Mouse (Mus musculus): ENCODE data around the gene Psmd11. TPM values are rescaled to one million over a fixed set of nuclear protein-coding genes. Genes with fewer than 3 reads are reported as not detected.
"Not testable (repeated sequence)": the region's sequence is repeated elsewhere in the genome, so short reads cannot be mapped to it uniquely, and the experiment has no call there.

Psmd11 gene
- polyA plus RNA-seq, 1 experiment from 2014 or later = 256 TPM

DNA sequence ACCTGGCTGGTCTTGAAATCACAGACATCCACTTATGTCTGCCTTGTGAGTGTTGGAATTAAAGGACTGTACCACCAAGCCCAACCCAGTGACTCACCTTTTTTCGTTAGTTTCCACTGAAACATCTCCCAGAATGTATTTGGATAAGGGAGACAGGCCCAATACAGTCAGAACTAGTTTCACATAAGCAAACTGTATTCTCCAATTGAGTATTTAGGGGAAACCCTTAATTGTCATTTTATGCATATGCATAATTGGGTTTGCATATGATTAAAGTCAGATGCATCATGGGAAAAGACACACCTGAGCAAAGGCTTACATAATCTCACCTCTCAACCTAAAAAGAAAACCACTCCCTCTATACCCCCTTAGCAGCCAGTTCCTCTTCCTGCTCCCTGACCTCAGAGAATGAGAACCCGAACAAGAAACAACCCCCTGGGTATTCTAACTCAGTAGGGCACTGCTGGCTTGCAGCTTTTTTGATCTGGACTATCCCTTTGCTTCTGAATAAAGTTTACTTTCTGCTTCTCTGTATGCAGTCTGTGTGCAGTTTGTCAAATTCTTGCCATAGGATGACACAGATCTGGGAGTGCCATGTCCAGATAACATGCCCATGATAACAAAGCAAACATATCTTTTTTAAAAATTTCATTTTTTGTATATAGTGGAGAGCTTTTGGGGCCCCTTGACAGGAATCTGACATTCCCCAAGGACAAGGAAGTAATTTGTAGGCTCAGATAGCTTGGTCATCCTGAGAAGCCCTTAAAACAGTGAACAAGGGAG, 8.0 kb upstream of the Psmd11 start:
- Histone ChIP-seq H3K9ac (ENCODE audit: low read depth, low read length) (no peak overlapping the region), H3K27ac (ENCODE audit: low read depth, low read length) (no peak overlapping the region), H3K4me3 (ENCODE audit: low read depth, low read length) (no peak overlapping the region), H3K9me3 (ENCODE audit: control insufficient read depth, low read length) (no peaks in the 10 kb centered on the region), H3K4me2 (no peak overlapping the region), H3K4me1 (replicated peaks; ENCODE audit: control insufficient read depth, insufficient read depth, low read length) (peaks cover 2% of the 10 kb centered on the region; the same call in 1 of the 2 replicates), H3K36me3 (ENCODE audit: control insufficient read depth, insufficient read depth, low read length) (peaks cover 2% of the 10 kb centered on the region; the same call in 1 of the 2 replicates), H3K27me3 (replicated peaks; ENCODE audit: control insufficient read depth, insufficient read depth, low read length) (no peaks in the 10 kb centered on the region)
- 47% methylated on average over 2 of the region's 2 CpGs for WGBS
- no peak for ATAC-seq (replicated peaks; ENCODE audit: low FRiP score)
- no peak for DNase-seq (ENCODE audit: low spot score)

DNA sequence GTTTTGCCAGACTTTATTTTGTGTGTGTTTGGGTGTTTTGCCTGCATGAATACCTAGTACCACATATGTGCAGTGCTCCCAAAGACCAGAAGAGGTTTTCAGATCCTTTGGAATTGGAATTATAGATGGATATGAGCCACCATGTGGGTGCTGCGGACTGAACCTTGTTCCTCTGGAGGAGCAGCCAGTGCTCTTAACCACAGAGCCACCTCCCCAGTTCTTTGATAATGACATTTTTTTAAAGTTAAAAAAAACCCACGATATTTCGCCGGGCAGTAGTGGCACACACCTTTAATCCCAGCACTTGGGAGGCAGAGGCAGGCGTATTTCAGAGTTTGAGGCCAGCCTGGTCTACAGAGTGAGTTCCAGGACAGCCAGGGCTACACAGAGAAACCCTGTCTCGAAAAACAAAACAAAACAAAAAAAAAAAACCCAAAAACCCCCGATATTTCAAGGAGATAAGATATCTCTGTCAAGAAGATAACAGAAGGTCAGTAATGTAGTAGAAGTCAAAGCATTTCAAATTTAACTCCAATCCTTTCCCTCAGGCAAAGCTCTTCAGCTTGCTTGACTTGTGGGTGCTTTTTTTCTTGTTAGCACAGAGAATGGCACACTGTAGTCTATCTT, 6.9 kb upstream of the Psmd11 start:
- DNase-seq (ENCODE audit: low spot score) = no peak
- Histone ChIP-seq H3K4me3 (ENCODE audit: low read depth, low read length) (no peak overlapping the region), H3K9me3 (ENCODE audit: control insufficient read depth, low read length) (no peaks in the 10 kb centered on the region), H3K4me1 (replicated peaks; ENCODE audit: control insufficient read depth, insufficient read depth, low read length) (peaks cover 2% of the 10 kb centered on the region; the same call in 1 of the 2 replicates), H3K36me3 (ENCODE audit: control insufficient read depth, insufficient read depth, low read length) (peaks cover 2% of the 10 kb centered on the region; the same call in 1 of the 2 replicates), H3K27ac (ENCODE audit: low read depth, low read length) (no peak overlapping the region), H3K4me2 (no peak overlapping the region), H3K27me3 (replicated peaks; ENCODE audit: control insufficient read depth, insufficient read depth, low read length) (no peaks in the 10 kb centered on the region), H3K9ac (ENCODE audit: low read depth, low read length) (no peak overlapping the region)
- WGBS = 66% methylated on average over 7 of the region's 7 CpGs
- ATAC-seq (replicated peaks; ENCODE audit: low FRiP score) = no peak

DNA sequence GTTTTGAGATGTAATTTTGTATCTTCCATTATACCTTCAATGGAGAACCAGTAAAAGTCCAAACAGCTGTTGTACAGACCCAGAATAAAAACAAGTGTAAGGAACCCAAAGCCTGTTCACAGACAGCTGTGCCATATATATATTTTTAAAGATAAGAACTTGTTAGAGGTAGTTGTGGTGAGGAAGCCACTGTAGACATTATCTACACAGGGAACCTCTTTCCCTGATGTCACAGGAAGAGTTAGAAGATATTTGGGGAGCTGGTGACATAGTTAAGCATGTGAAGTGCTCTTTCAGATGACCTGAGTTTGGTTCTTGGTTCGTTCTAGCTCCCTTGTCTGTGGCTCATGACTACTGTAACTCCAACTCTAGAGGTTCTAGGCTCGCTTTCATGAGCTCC, 3.7 kb upstream of the Psmd11 start:
- WGBS = 60% methylated on average over 2 of the region's 2 CpGs
- H3K36me3 ChIP-seq (ENCODE audit: control insufficient read depth, insufficient read depth, low read length) = no peaks in the 10 kb centered on the region
- no peaks in the 10 kb centered on the region for H3K9me3 ChIP-seq (ENCODE audit: control insufficient read depth, low read length)
- no peak overlapping the region for H3K4me3 ChIP-seq (ENCODE audit: low read depth, low read length)
- H3K9ac ChIP-seq (ENCODE audit: low read depth, low read length) = no peak overlapping the region
- DNase-seq (ENCODE audit: low spot score) (no peak), ATAC-seq (replicated peaks; ENCODE audit: low FRiP score) (no peak)
- peaks cover 2% of the 10 kb centered on the region; the same call in 1 of the 2 replicates for H3K4me1 ChIP-seq (replicated peaks; ENCODE audit: control insufficient read depth, insufficient read depth, low read length)
- H3K27me3 ChIP-seq (replicated peaks; ENCODE audit: control insufficient read depth, insufficient read depth, low read length) = no peaks in the 10 kb centered on the region
- no peak overlapping the region for H3K27ac ChIP-seq (ENCODE audit: low read depth, low read length)
- H3K4me2 ChIP-seq = no peak overlapping the region

DNA sequence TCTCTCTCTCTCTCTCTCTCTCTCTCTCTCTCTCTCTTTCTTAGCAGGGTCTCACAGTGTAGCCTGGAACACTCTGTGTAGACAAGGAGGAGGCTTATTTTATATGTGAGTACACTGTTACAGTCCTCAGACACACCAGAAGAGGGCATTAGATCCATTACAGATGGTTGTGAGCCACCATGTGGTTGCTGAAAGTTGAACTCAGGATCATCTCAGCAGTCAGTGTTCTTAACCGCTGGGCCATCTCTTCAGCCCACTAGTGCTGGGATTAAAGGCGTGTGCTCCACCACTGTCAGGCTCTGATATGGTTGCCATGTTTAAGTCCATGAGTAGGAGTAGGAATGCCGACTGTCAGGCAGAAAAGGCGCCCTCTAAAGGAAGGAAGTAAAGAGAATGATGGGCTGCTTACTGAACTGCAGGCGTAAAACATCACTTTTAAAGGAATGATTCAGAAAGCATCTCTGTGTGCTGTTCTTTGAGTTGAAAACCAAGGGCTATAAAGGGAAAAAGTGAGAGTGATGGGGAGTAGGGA, 3.1 kb upstream of the Psmd11 start:
- H3K4me3 ChIP-seq (ENCODE audit: low read depth, low read length) = no peak overlapping the region
- 57% methylated on average over 5 of the region's 5 CpGs for WGBS
- no peak for ATAC-seq (replicated peaks; ENCODE audit: low FRiP score)
- no peaks in the 10 kb centered on the region for H3K9me3 ChIP-seq (ENCODE audit: control insufficient read depth, low read length)
- no peaks in the 10 kb centered on the region for H3K36me3 ChIP-seq (ENCODE audit: control insufficient read depth, insufficient read depth, low read length)
- DNase-seq (ENCODE audit: low spot score) = no peak
- H3K4me1 ChIP-seq (replicated peaks; ENCODE audit: control insufficient read depth, insufficient read depth, low read length) = peaks cover 5% of the 10 kb centered on the region
- no peak overlapping the region for H3K4me2 ChIP-seq
- H3K9ac ChIP-seq (ENCODE audit: low read depth, low read length) = no peak overlapping the region
- H3K27me3 ChIP-seq (replicated peaks; ENCODE audit: control insufficient read depth, insufficient read depth, low read length) = no peaks in the 10 kb centered on the region
- no peak overlapping the region for H3K27ac ChIP-seq (ENCODE audit: low read depth, low read length)

DNA sequence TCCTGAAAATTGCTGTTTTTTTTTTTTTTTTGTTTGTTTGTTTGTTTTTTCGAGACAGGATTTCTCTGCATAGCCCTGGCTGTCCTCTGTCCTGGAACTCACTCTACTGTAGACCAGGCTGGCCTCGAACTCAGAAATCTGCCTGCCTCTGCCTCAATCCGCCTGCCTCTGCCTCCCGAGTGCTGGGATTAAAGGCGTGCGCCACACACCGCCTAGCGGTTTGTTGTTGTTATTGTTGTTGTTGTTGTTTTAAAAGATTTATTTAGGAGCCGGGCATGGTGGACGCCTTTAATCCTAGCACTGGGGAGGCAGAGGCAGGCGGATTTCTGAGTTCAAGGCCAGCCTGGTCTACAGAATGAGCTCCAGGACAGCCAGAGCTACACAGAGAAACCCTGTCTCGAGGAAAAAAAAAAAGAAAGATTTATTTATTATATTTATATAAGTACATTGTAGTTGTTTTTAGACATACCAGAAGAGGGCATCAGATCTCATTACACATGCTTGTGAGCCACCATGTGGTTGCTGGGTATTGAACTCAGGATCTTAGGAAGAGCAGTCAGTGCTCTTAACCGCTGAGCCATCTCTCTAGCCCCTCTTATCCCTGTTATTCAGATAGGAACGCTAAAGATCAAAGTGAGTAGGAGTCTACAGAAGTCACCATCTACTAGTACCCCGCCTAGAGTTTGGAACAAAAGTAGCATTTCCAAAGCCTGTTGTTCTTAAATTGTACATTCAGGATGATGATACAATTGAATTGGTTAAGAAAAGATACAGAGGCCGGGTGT, 2.2 kb upstream of the Psmd11 start:
- not testable (repeated sequence) for ATAC-seq (replicated peaks; ENCODE audit: low FRiP score); H3K4me2 ChIP-seq; H3K4me3 ChIP-seq (ENCODE audit: low read depth, low read length); DNase-seq (ENCODE audit: low spot score); H3K4me1 ChIP-seq (replicated peaks; ENCODE audit: control insufficient read depth, insufficient read depth, low read length); H3K27me3 ChIP-seq (replicated peaks; ENCODE audit: control insufficient read depth, insufficient read depth, low read length); H3K9me3 ChIP-seq (ENCODE audit: control insufficient read depth, low read length); H3K36me3 ChIP-seq (ENCODE audit: control insufficient read depth, insufficient read depth, low read length); H3K27ac ChIP-seq (ENCODE audit: low read depth, low read length); H3K9ac ChIP-seq (ENCODE audit: low read depth, low read length)
- 71% methylated on average over 16 of the region's 16 CpGs for WGBS

DNA sequence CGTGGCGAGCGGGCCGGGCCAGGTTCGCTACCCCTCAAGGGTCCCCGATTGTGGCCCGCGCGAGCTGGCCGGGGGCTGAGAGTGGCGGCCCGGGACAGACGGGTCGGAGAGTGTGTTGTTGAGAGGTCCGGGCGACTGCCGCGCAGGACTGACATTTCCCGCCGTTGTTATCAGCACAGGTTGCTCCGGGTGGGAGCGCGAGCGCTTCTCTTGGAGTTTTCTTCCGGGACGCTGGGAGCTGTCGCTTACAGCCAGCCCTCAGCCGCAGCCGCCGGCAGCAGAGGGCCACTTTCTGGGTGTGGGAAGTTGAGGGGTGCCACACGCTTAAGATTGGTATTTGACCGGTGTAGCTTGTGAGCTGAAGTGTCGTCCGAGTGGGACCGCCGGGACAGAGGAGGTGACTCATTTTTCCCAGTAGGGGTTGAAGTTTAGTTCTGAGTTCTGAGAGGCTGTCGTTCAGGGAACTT, 627 bp downstream of the Psmd11 start:
- peak overlapping the region; percentile 96 for H3K9ac ChIP-seq (ENCODE audit: low read depth, low read length)
- DNase-seq (ENCODE audit: low spot score) = peak; percentile 71
- peaks cover 6% of the 10 kb centered on the region for H3K4me1 ChIP-seq (replicated peaks; ENCODE audit: control insufficient read depth, insufficient read depth, low read length)
- peak; percentile 60 for ATAC-seq (replicated peaks; ENCODE audit: low FRiP score)
- under 1% methylated on average over 37 of the region's 37 CpGs for WGBS
- peak overlapping the region; percentile 87 for H3K4me3 ChIP-seq (ENCODE audit: low read depth, low read length)
- no peaks in the 10 kb centered on the region for H3K9me3 ChIP-seq (ENCODE audit: control insufficient read depth, low read length)
- H3K4me2 ChIP-seq = peak overlapping the region; percentile 81
- peaks cover 13% of the 10 kb centered on the region for H3K36me3 ChIP-seq (ENCODE audit: control insufficient read depth, insufficient read depth, low read length)
- no peaks in the 10 kb centered on the region for H3K27me3 ChIP-seq (replicated peaks; ENCODE audit: control insufficient read depth, insufficient read depth, low read length)
- peak overlapping the region; percentile 80 for H3K27ac ChIP-seq (ENCODE audit: low read depth, low read length)

DNA sequence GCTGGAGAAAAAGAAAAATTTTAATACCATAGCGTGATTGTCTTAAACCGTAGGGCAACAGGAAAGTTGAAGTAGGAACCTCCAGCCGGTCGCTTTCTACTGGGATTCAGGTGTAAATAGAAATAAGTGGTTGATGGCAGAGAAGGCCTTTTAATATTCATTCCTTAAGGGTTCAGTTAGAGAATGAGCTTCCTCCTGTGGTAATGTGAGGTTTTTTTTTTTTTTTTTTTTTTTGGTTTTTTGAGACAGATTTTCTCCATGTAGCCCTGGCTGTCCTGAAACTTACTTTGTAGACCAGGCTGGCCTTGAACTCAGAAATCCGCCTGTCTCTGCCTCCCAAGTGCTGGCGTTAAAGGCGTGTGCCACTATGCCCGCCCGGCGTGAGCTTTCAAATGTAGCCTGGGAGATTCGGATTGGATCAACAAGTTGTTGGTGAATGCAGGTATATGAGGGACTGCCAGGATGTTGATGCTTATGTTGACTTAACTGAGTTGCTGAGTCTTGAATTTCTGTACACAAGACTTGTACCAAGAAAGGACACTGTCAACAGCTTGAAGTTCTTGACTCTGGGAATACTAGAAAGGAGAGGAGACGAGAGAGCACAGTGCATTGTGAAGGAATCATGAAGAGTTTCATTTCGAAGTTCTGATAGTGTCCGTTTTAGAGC, 1.2 kb downstream of the Psmd11 start:
- no peak for ATAC-seq (replicated peaks; ENCODE audit: low FRiP score)
- Histone ChIP-seq H3K9me3 (ENCODE audit: control insufficient read depth, low read length) (no peaks in the 10 kb centered on the region), H3K4me3 (ENCODE audit: low read depth, low read length) (peak overlapping the region; percentile 87), H3K9ac (ENCODE audit: low read depth, low read length) (peak overlapping the region; percentile 96), H3K27me3 (replicated peaks; ENCODE audit: control insufficient read depth, insufficient read depth, low read length) (no peaks in the 10 kb centered on the region), H3K27ac (ENCODE audit: low read depth, low read length) (peak overlapping the region; percentile 80), H3K4me1 (replicated peaks; ENCODE audit: control insufficient read depth, insufficient read depth, low read length) (peaks cover 6% of the 10 kb centered on the region), H3K36me3 (ENCODE audit: control insufficient read depth, insufficient read depth, low read length) (peaks cover 13% of the 10 kb centered on the region), H3K4me2 (peak overlapping the region; percentile 81)
- DNase-seq (ENCODE audit: low spot score) = no peak
- WGBS = 50% methylated on average over 14 of the region's 14 CpGs

DNA sequence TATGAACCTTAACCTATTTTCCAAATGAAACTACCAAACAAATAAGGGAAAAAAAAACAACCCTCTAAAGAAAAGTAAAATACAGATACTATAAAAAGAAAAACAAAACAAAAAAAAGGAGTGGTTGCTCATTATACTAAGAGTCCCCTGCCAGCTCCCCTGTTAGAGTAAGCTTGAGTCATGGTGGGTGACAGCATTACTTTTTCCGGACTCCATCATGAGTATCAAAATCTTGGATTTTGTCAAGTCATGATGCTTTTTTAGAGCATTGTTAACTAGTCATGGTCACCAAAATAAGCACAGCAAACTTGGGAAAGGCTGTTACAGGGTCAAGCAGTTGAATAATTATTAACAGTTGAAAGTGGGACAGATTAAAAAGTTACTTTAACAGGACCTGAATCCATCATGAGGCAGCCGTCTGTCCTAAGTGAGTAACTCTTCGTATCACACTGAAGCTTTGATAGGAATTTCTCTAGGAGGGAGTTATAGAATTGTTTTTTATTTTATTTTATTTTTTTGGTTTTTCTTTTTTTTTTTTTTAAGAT, 2.0 kb downstream of the Psmd11 start:
- no peak overlapping the region for H3K4me3 ChIP-seq (ENCODE audit: low read depth, low read length)
- ATAC-seq (replicated peaks; ENCODE audit: low FRiP score) (no peak), DNase-seq (ENCODE audit: low spot score) (no peak)
- H3K9me3 ChIP-seq (ENCODE audit: control insufficient read depth, low read length) = no peaks in the 10 kb centered on the region
- no peaks in the 10 kb centered on the region for H3K27me3 ChIP-seq (replicated peaks; ENCODE audit: control insufficient read depth, insufficient read depth, low read length)
- no peak overlapping the region for H3K9ac ChIP-seq (ENCODE audit: low read depth, low read length)
- peaks cover 13% of the 10 kb centered on the region for H3K36me3 ChIP-seq (ENCODE audit: control insufficient read depth, insufficient read depth, low read length)
- WGBS = 84% methylated on average over 3 of the region's 3 CpGs
- peak overlapping the region; percentile 40; the same call in 1 of the 2 replicates for H3K4me2 ChIP-seq
- no peak overlapping the region for H3K27ac ChIP-seq (ENCODE audit: low read depth, low read length)
- H3K4me1 ChIP-seq (replicated peaks; ENCODE audit: control insufficient read depth, insufficient read depth, low read length) = peaks cover 6% of the 10 kb centered on the region

All from liver, embryonic 11.5 days (tissue).